Mouse (Mus musculus): ENCODE results near the gene Cd300ld. TPM values are rescaled to one million over a fixed set of nuclear protein-coding genes. Genes with fewer than 3 reads are reported as not detected.
"Not testable (repeated sequence)": the region's sequence is repeated elsewhere in the genome, so short reads cannot be mapped to it uniquely, and the experiment has no call there.

The Cd300ld gene
- total RNA-seq (2021): under 1 TPM; 0.12 to 0.14 TPM

GRCm38 (mm10) chr11:114989793-114990192 is at the start of gene Cd300ld:
Gene Cd300ld, minus strand, starts transcription at chr11:114989922.
- intact Hi-C loops (cut with DNase I): no loop called here
- no peak for DNase-seq

GRCm38 (mm10) chr11:115037669-115038068 is 47.9 kb upstream of the Cd300ld start, which contains the start of gene Cd300ld5:
Gene Cd300ld5, minus strand, starts transcription at chr11:115037769.
- intact Hi-C loops (cut with DNase I); DNase-seq: not testable (repeated sequence)

GRCm38 (mm10) chr11:115026912-115027311 is 37.2 kb upstream of the Cd300ld start, which contains the start of gene Cd300ld4:
Gene Cd300ld4, minus strand, starts transcription at chr11:115027012.
- intact Hi-C loops (cut with DNase I); DNase-seq: not testable (repeated sequence)

GRCm38 (mm10) chr11:115016093-115016492 is 26.4 kb upstream of the Cd300ld start, which contains the start of gene Cd300ld2:
Gene Cd300ld2, minus strand, starts transcription at chr11:115016193.
- DNase-seq; intact Hi-C loops (cut with DNase I): not testable (repeated sequence)

GRCm38 (mm10) chr11:115004070-115004469 is 14.3 kb upstream of the Cd300ld start:
- no peak for DNase-seq
- intact Hi-C loops (cut with DNase I): no loop called here

- DNase-seq: no peak
- intact Hi-C loops (cut with DNase I): no loop called here
Observed at GRCm38 (mm10) chr11:115001474-115002040, 11.8 kb upstream of the Cd300ld start, which contains the start of gene Cd300c2. Gene Cd300c2, minus strand, starts transcription at chr11:115001880.

- intact Hi-C loops (cut with DNase I): no loop called here
- no peak for DNase-seq
Observed at GRCm38 (mm10) chr11:114981866-114982265, 7.9 kb downstream of the Cd300ld start.

GRCm38 (mm10) chr11:114972726-114973125 is 17.0 kb downstream of the Cd300ld start:
- peak; percentile 20 for DNase-seq
- intact Hi-C loops (cut with DNase I): no loop called here

GRCm38 (mm10) chr11:114968752-114969207 is 20.9 kb downstream of the Cd300ld start, which contains the start of gene Cd300c:
Gene Cd300c, minus strand, starts transcription at chr11:114969157.
- intact Hi-C loops (cut with DNase I): no loop called here
- DNase-seq: no peak

GRCm38 (mm10) chr11:114965182-114965828 is 24.4 kb downstream of the Cd300ld start:
- intact Hi-C loops (cut with DNase I): no loop called here
- DNase-seq: no peak

- DNase-seq: no peak
Observed at GRCm38 (mm10) chr11:114960369-114960768, 29.4 kb downstream of the Cd300ld start.

GRCm38 (mm10) chr11:114934144-114934543 is 55.6 kb downstream of the Cd300ld start, which contains the start of gene Cd300lb:
Gene Cd300lb, minus strand, starts transcription at chr11:114934386.
- DNase-seq: no peak
- intact Hi-C loops (cut with DNase I): no loop called here

More at GRCm38 (mm10) chr11:114960369-114960768, 29.4 kb downstream of the Cd300ld start:
- intact Hi-C loops (cut with DNase I): no loop called here

- intact Hi-C loops (cut with DNase I): no loop called here
- DNase-seq: no peak
Observed at GRCm38 (mm10) chr11:114933591-114933990, 56.1 kb downstream of the Cd300ld start.

Other genes starting within 250 kb of the Cd300ld start
- 1 to 10 TPM; 2.7 to 2.9 TPM for gene Kif19a, start 224.5 kb downstream of the Cd300ld start, total RNA-seq (2021)
- gene Btbd17, start 194.0 kb downstream of the Cd300ld start, total RNA-seq (2021): 10 to 100 TPM; 12.5 to 14.7 TPM
- not detected for gene Gpr142, start 191.0 kb downstream of the Cd300ld start, total RNA-seq (2021)
- 1 to 10 TPM; 4.9 to 5.6 TPM for gene Gprc5c, start 138.8 kb downstream of the Cd300ld start, total RNA-seq (2021)
- gene Cd300a, start 99.9 kb downstream of the Cd300ld start, total RNA-seq (2021): under 1 TPM; 0.44 to 0.54 TPM
- gene Cd300lb, start 55.5 kb downstream of the Cd300ld start, total RNA-seq (2021): not detected
- not detected for gene Cd300c, start 20.8 kb downstream of the Cd300ld start, total RNA-seq (2021)
- gene Cd300c2, start 12.0 kb upstream of the Cd300ld start, total RNA-seq (2021): 1 to 10 TPM in 1 of 2 experiments, under 1 TPM in 1; 0.70 to 1.3 TPM
- gene Cd300ld2, start 26.3 kb upstream of the Cd300ld start, total RNA-seq (2021): not detected
- gene Cd300ld4, start 37.1 kb upstream of the Cd300ld start, total RNA-seq (2021): 1 to 10 TPM in 1 of 2 experiments, not detected in 1; 1.0 TPM
- gene Cd300ld5, start 47.8 kb upstream of the Cd300ld start, total RNA-seq (2021): under 1 TPM; 0.50 to 0.62 TPM
- gene Cd300ld3, start 58.5 kb upstream of the Cd300ld start, total RNA-seq (2021): under 1 TPM; 0.50 to 0.62 TPM
- gene Cd300e, start 72.3 kb upstream of the Cd300ld start, total RNA-seq (2021): not detected
- gene Rab37, start 101.5 kb upstream of the Cd300ld start, total RNA-seq (2021): under 1 TPM; 0.38 to 0.68 TPM
- gene Cd300lf, start 144.1 kb upstream of the Cd300ld start, total RNA-seq (2021): under 1 TPM; 0.30 to 0.48 TPM
- 10 to 100 TPM; 38.7 to 41.3 TPM for gene Slc9a3r1, start 173.4 kb upstream of the Cd300ld start, total RNA-seq (2021)
- gene Tmem104, start 197.6 kb upstream of the Cd300ld start, total RNA-seq (2021): 10 to 100 TPM; 18.1 to 18.2 TPM
- 10 to 100 TPM; 12.5 to 15.6 TPM for gene Nat9, start 197.9 kb upstream of the Cd300ld start, total RNA-seq (2021)